Mouse (Mus musculus) hindbrain, embryonic 15.5 days (tissue): ENCODE measurements around the gene Zrsr1. TPM values are rescaled to one million over a fixed set of nuclear protein-coding genes. Genes with fewer than 3 reads are reported as not detected.

ENCODE experiments used
- ATAC-seq: fragments of 200-750 bp; cut with Nextera tagmentation; 2 replicates; pipeline ENCODE4 v1.8.0; 2017; ENCODE audit warnings: low read depth, moderate number of reproducible peaks, moderate TSS enrichment; ENCODE audit not compliant: low FRiP score
- H3K27ac ChIP-seq: fragments of 300-500 bp; sonication (generic); replicated peaks from 2 replicates; pipeline ENCODE4 v1.5.1; 2015; ENCODE audit warnings: mild to moderate bottlenecking, inconsistent platforms
- H3K27me3 ChIP-seq: fragments of 300-500 bp; sonication (generic); 2 replicates; pipeline ENCODE4 v1.6.1; 2015; ENCODE audit warnings: control low read depth, inconsistent platforms
- H3K36me3 ChIP-seq: fragments of 300-500 bp; sonication (generic); 2 replicates; pipeline ENCODE4 v1.6.1; 2015; ENCODE audit warnings: control low read depth, inconsistent platforms
- H3K4me1 ChIP-seq: fragments of 300-500 bp; sonication (generic); replicated peaks from 2 replicates; pipeline ENCODE4 v1.6.1; 2015; ENCODE audit warnings: control low read depth, inconsistent platforms
- H3K4me2 ChIP-seq: fragments of 300-500 bp; sonication (generic); 2 replicates; pipeline ENCODE4 v1.6.1; 2015; ENCODE audit warnings: moderate library complexity, mild to moderate bottlenecking, inconsistent platforms
- H3K4me3 ChIP-seq: fragments of 300-500 bp; sonication (generic); 2 replicates; pipeline ENCODE4 v1.5.1; 2015; ENCODE audit warnings: mild to moderate bottlenecking, inconsistent platforms
- H3K9ac ChIP-seq: fragments of 300-500 bp; sonication (generic); 2 replicates; pipeline ENCODE4 v1.6.1; 2015; ENCODE audit warnings: inconsistent platforms
- H3K9me3 ChIP-seq: fragments of 300-500 bp; sonication (generic); 2 replicates; pipeline ENCODE4 v1.6.1; 2016; ENCODE audit warnings: control low read depth, inconsistent platforms
- WGBS: fragments of 180-500 bp; shearing (Covaris S2); methylation state at CpG from one replicate; pipeline ENCODE4 v1.1.7; 2015; 5-methylcytosine and 5-hydroxymethylcytosine counted together
- polyA plus RNA-seq: library from polyadenylated mRNA; unstranded; fragments of >200 nt; fragmentation: Nextera tagmentation; extraction: Ambion mirVana; gene quantifications from 2 replicates; pipeline ENCODE4 v1.2.1, GENCODE M21; 2015

The Zrsr1 gene
- polyA plus RNA-seq, 1 experiment from 2014 or later: 8.0 TPM

- Histone ChIP-seq H3K4me2 (no peak overlapping the region), H3K36me3 (no peaks in the 10 kb centered on the region), H3K27me3 (no peaks in the 10 kb centered on the region; the same call in 1 of the 2 replicates), H3K4me1 (no peaks in the 10 kb centered on the region), H3K4me3 (no peak overlapping the region), H3K9me3 (no peaks in the 10 kb centered on the region), H3K9ac (no peak overlapping the region), H3K27ac (no peak overlapping the region)
- ATAC-seq: no peak
- 83% methylated on average over 6 of the region's 6 CpGs for WGBS
Measured at GRCm38 (mm10) chr11:23014996-23015395, 43.2 kb downstream of the Zrsr1 start.

GRCm38 (mm10) chr11:23017943-23018342 is 46.1 kb downstream of the Zrsr1 start:
- 97% methylated on average over 4 of the region's 4 CpGs for WGBS
- H3K27ac ChIP-seq: no peak overlapping the region
- H3K36me3 ChIP-seq: no peaks in the 10 kb centered on the region
- no peak overlapping the region for H3K4me2 ChIP-seq
- no peak for ATAC-seq
- H3K4me1 ChIP-seq: no peaks in the 10 kb centered on the region
- H3K27me3 ChIP-seq: no peaks in the 10 kb centered on the region; the same call in 1 of the 2 replicates
- H3K9ac ChIP-seq: no peak overlapping the region
- H3K9me3 ChIP-seq: no peaks in the 10 kb centered on the region
- no peak overlapping the region for H3K4me3 ChIP-seq

GRCm38 (mm10) chr11:23020116-23020770 is 48.4 kb downstream of the Zrsr1 start:
- 74% methylated on average over 24 of the region's 24 CpGs for WGBS
- Histone ChIP-seq H3K27me3 (no peaks in the 10 kb centered on the region), H3K36me3 (no peaks in the 10 kb centered on the region), H3K9ac (no peak overlapping the region), H3K27ac (no peak overlapping the region), H3K4me3 (no peak overlapping the region), H3K9me3 (no peaks in the 10 kb centered on the region), H3K4me1 (no peaks in the 10 kb centered on the region), H3K4me2 (no peak overlapping the region)
- ATAC-seq: no peak

- no peaks in the 10 kb centered on the region for H3K9me3 ChIP-seq
Measured at GRCm38 (mm10) chr11:23020841-23021240, 49.0 kb downstream of the Zrsr1 start.

DNA sequence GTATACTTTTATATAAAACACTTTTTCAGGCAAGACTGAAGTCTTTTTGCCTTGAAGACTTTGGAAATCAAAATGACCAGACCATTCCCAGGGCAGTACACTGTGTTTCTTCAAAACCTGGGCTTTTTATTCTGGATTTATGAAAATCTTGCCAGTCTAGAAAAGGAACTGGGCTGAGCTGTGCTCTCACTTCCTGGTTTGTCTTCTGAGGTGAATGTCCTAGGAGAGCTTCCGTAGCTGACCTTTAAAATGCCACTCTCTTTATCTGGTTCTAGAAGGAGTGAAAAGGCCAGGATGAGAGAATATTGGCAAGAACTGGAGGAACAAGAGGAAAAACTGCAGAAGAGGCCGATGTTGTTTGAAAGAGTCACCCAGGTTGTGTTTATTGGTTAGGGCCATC is 51.4 kb downstream of the Zrsr1 start:
- WGBS: 95% methylated on average over 2 of the region's 2 CpGs

More at GRCm38 (mm10) chr11:23020841-23021240, 49.0 kb downstream of the Zrsr1 start:
- Histone ChIP-seq H3K36me3 (no peaks in the 10 kb centered on the region), H3K4me2 (no peak overlapping the region), H3K27me3 (no peaks in the 10 kb centered on the region), H3K4me1 (no peaks in the 10 kb centered on the region), H3K27ac (no peak overlapping the region), H3K9ac (no peak overlapping the region), H3K4me3 (no peak overlapping the region)
- ATAC-seq: no peak
- WGBS: 94% methylated on average over 14 of the region's 14 CpGs

GRCm38 (mm10) chr11:23024169-23024568 is 52.4 kb downstream of the Zrsr1 start:
- no peaks in the 10 kb centered on the region for H3K36me3 ChIP-seq
- no peaks in the 10 kb centered on the region for H3K9me3 ChIP-seq
- H3K4me3 ChIP-seq: no peak overlapping the region
- ATAC-seq: no peak
- no peaks in the 10 kb centered on the region for H3K27me3 ChIP-seq
- WGBS: 84% methylated on average over 3 of the region's 3 CpGs
- no peak overlapping the region for H3K9ac ChIP-seq
- H3K4me2 ChIP-seq: no peak overlapping the region
- H3K4me1 ChIP-seq: no peaks in the 10 kb centered on the region
- H3K27ac ChIP-seq: no peak overlapping the region

More for the DNA sequence above, 51.4 kb downstream of the Zrsr1 start:
- H3K27me3 ChIP-seq: no peaks in the 10 kb centered on the region
- no peak overlapping the region for H3K9ac ChIP-seq
- ATAC-seq: no peak
- H3K4me2 ChIP-seq: no peak overlapping the region
- no peaks in the 10 kb centered on the region for H3K9me3 ChIP-seq
- H3K4me3 ChIP-seq: no peak overlapping the region
- H3K27ac ChIP-seq: no peak overlapping the region
- no peaks in the 10 kb centered on the region for H3K4me1 ChIP-seq
- no peaks in the 10 kb centered on the region for H3K36me3 ChIP-seq

Other genes with a start within 250 kb of the Zrsr1 start
- 3.0 and 4.4 TPM in 2 replicates for gene B3gnt2, start 111.0 kb upstream of the Zrsr1 start, polyA plus RNA-seq
- gene Gm28048, start 10.1 kb downstream of the Zrsr1 start, polyA plus RNA-seq: 3.7 and 3.9 TPM in 2 replicates
- gene Commd1, start 10.4 kb downstream of the Zrsr1 start, polyA plus RNA-seq: 245 and 261 TPM in 2 replicates
- 259 and 275 TPM in 2 replicates for gene Cct4, start 18.5 kb downstream of the Zrsr1 start, polyA plus RNA-seq
- 4.5 and 5.8 TPM in 2 replicates for gene Fam161a, start 35.5 kb downstream of the Zrsr1 start, polyA plus RNA-seq